Mouse (Mus musculus): ENCODE measurements around the gene Rap2b. TPM values are rescaled to one million over a fixed set of nuclear protein-coding genes. Genes with fewer than 3 reads are reported as not detected.

Rap2b gene
- polyA plus RNA-seq, 1 experiment from 2014 or later, result 7.3 TPM

DNA sequence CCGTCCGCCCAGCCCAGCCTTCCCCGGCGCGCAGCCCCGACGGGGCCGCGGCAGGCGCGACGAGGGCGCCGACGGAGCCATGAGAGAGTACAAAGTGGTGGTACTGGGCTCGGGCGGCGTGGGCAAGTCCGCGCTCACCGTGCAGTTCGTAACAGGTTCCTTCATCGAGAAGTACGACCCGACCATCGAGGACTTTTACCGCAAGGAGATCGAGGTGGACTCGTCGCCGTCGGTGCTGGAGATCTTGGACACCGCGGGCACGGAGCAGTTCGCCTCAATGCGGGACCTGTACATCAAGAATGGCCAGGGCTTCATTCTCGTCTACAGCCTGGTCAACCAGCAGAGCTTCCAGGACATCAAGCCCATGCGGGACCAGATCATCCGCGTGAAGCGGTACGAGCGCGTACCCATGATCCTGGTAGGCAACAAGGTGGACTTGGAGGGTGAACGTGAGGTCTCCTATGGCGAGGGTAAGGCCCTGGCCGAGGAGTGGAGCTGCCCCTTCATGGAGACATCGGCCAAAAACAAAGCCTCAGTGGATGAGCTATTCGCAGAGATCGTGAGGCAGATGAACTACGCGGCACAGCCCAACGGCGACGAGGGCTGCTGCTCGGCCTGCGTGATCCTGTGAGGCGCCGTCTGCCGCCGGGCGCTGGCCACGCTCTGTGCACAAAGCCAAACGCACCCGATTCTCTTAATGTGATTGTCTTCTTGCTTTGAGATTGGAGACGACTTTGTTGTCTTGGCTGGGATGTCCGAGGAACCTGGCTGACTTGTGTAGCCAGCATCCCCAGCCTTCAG, 3.7 kb downstream of the Rap2b start:
- peaks cover 16% of the 10 kb centered on the region for H3K4me1 ChIP-seq (ENCODE audit: control insufficient read depth, insufficient read depth, low read length)
- under 1% methylated on average over 68 of the region's 68 CpGs for WGBS
- H3K9me3 ChIP-seq (replicated peaks; ENCODE audit: control insufficient read depth, low read length), result no peaks in the 10 kb centered on the region
- peak overlapping the region; percentile 84 for H3K27ac ChIP-seq (ENCODE audit: low read length)
- peak overlapping the region; percentile 95 for H3K4me3 ChIP-seq (replicated peaks; ENCODE audit: low read length)
- H3K27me3 ChIP-seq (ENCODE audit: control insufficient read depth, insufficient read depth, low read length), result no peaks in the 10 kb centered on the region
- peak overlapping the region; percentile 95 for H3K4me2 ChIP-seq (ENCODE audit: low read depth, low read length)
- H3K36me3 ChIP-seq (ENCODE audit: control insufficient read depth, insufficient read depth, low read length), result no peaks in the 10 kb centered on the region
- no peak for ATAC-seq (ENCODE audit: insufficient read depth, low FRiP score)
- peak overlapping the region; percentile 92 for H3K9ac ChIP-seq (ENCODE audit: low read length)

DNA sequence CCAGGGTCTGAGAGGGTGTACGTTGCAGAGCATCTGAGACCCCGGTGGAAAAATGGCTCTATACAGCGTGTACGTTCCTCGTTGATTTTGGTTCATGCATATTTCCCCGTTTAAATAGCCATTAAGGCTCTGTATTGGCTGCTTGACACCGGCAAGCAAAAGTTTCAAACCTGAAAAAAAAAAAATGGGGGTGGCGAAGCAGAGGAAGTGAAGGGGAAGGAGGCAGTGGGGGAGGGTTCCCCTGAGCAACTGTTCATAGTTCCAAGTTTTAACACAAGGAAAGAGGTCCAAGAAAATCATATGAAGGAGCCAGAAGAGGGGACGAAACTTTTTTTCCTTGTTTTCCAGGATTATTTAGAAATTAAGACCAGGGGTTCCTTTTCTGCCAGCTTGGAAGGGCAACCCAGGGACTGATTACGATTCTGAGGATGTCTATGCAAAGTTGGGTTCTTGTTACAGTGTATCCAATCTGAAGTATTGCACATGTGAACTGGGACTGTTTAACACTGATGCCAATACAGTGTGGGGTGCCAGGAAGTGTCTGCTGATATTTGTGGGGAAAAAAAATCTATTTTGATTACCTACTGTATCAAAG, 4.4 kb downstream of the Rap2b start, which contains the start of gene B430305J03Rik:
TSS of gene B430305J03Rik (minus strand) at position 173 of the 595 bp plus-strand sequence.
- Histone ChIP-seq H3K4me2 (ENCODE audit: low read depth, low read length) (peak within 1 kb of the TSS; percentile 95), H3K36me3 (ENCODE audit: control insufficient read depth, insufficient read depth, low read length) (no peaks in the 10 kb centered on the region), H3K27ac (ENCODE audit: low read length) (peak within 1 kb of the TSS; percentile 84), H3K9me3 (replicated peaks; ENCODE audit: control insufficient read depth, low read length) (no peaks in the 10 kb centered on the region), H3K4me1 (ENCODE audit: control insufficient read depth, insufficient read depth, low read length) (peaks cover 16% of the 10 kb centered on the region), H3K4me3 (replicated peaks; ENCODE audit: low read length) (peak within 1 kb of the TSS; percentile 95), H3K27me3 (ENCODE audit: control insufficient read depth, insufficient read depth, low read length) (no peaks in the 10 kb centered on the region), H3K9ac (ENCODE audit: low read length) (peak within 1 kb of the TSS; percentile 92)
- ATAC-seq (ENCODE audit: insufficient read depth, low FRiP score), result no peak
- WGBS, result 4% methylated on average over 10 of the region's 10 CpGs

DNA sequence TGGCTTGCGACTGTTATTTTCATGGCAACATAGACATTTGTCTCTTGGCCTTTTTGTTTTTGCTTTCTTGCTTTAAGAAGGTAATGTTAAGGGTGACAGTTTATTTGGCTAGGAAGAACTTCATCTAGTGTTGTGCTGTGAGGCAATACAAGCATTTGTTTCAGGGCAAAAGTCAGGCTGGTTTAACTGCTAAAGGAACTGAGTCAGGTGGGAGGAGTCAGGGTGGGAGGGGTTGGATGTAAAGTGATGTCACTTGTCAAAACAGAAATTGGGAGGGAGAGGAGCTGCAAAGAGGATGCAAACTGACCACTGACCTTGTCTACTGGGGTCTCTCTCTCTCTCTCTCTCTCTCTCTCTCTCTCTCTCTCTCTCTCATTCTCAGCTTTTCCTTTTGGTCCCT, 7.0 kb downstream of the Rap2b start:
- ATAC-seq (ENCODE audit: insufficient read depth, low FRiP score), result no peak
- no peaks in the 10 kb centered on the region for H3K27me3 ChIP-seq (ENCODE audit: control insufficient read depth, insufficient read depth, low read length)
- WGBS, result 80% methylated on average over 1 of the region's 1 CpGs
- H3K4me1 ChIP-seq (ENCODE audit: control insufficient read depth, insufficient read depth, low read length), result peaks cover 16% of the 10 kb centered on the region
- no peaks in the 10 kb centered on the region for H3K9me3 ChIP-seq (replicated peaks; ENCODE audit: control insufficient read depth, low read length)
- no peak overlapping the region for H3K4me3 ChIP-seq (replicated peaks; ENCODE audit: low read length)
- H3K27ac ChIP-seq (ENCODE audit: low read length), result no peak overlapping the region
- H3K4me2 ChIP-seq (ENCODE audit: low read depth, low read length), result no peak overlapping the region
- no peak overlapping the region for H3K9ac ChIP-seq (ENCODE audit: low read length)
- no peaks in the 10 kb centered on the region for H3K36me3 ChIP-seq (ENCODE audit: control insufficient read depth, insufficient read depth, low read length)

DNA sequence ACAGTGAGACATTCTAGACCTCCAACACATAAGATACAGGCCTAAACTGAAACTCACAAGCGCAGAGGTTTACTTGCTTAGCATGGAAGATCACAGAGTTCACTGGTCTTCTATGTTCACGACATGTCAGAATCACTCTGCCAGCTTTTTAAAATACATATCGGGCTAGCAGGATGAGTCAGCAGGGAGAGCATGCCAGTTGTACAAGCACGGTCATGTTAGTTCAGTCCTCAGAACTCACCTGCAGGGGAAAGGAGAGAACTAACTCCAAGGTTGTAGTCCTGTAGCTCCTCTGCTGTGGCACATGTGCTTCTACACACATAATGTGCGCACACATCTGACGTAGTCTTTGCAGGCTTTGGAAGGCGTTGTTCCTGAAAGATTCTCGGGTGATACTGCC, 14.6 kb downstream of the Rap2b start:
- no peak overlapping the region for H3K9ac ChIP-seq (ENCODE audit: low read length)
- ATAC-seq (ENCODE audit: insufficient read depth, low FRiP score), result no peak
- H3K27ac ChIP-seq (ENCODE audit: low read length), result no peak overlapping the region
- H3K4me2 ChIP-seq (ENCODE audit: low read depth, low read length), result no peak overlapping the region
- WGBS, result 89% methylated on average over 8 of the region's 8 CpGs
- no peaks in the 10 kb centered on the region for H3K36me3 ChIP-seq (ENCODE audit: control insufficient read depth, insufficient read depth, low read length)
- no peaks in the 10 kb centered on the region for H3K27me3 ChIP-seq (ENCODE audit: control insufficient read depth, insufficient read depth, low read length)
- no peaks in the 10 kb centered on the region for H3K4me1 ChIP-seq (ENCODE audit: control insufficient read depth, insufficient read depth, low read length)
- H3K9me3 ChIP-seq (replicated peaks; ENCODE audit: control insufficient read depth, low read length), result no peaks in the 10 kb centered on the region
- H3K4me3 ChIP-seq (replicated peaks; ENCODE audit: low read length), result no peak overlapping the region

DNA sequence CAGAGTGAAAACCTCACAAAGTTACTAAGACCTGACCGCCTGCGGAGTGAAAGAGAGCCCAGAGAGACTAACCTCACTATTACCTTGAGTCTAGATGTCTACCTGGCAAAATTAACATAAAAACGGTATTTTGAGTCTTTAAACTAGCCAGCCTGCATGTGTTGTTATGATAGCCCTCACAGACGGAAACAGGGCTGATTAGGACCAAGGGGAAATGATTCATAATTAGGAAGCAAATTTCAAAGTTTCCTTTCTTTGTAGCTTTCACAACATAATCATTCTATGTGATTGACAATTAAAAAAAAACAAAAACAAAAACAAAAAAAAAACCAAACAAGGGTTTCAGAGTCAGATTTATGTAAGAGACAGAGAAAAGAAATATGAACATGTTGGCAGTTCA, 24.9 kb downstream of the Rap2b start:
- no peak overlapping the region for H3K9ac ChIP-seq (ENCODE audit: low read length)
- no peak overlapping the region for H3K4me3 ChIP-seq (replicated peaks; ENCODE audit: low read length)
- H3K27me3 ChIP-seq (ENCODE audit: control insufficient read depth, insufficient read depth, low read length), result no peaks in the 10 kb centered on the region
- WGBS, result 74% methylated on average over 4 of the region's 4 CpGs
- H3K36me3 ChIP-seq (ENCODE audit: control insufficient read depth, insufficient read depth, low read length), result no peaks in the 10 kb centered on the region
- H3K27ac ChIP-seq (ENCODE audit: low read length), result no peak overlapping the region
- no peaks in the 10 kb centered on the region for H3K4me1 ChIP-seq (ENCODE audit: control insufficient read depth, insufficient read depth, low read length)
- no peak for ATAC-seq (ENCODE audit: insufficient read depth, low FRiP score)
- H3K9me3 ChIP-seq (replicated peaks; ENCODE audit: control insufficient read depth, low read length), result no peaks in the 10 kb centered on the region
- no peak overlapping the region for H3K4me2 ChIP-seq (ENCODE audit: low read depth, low read length)

DNA sequence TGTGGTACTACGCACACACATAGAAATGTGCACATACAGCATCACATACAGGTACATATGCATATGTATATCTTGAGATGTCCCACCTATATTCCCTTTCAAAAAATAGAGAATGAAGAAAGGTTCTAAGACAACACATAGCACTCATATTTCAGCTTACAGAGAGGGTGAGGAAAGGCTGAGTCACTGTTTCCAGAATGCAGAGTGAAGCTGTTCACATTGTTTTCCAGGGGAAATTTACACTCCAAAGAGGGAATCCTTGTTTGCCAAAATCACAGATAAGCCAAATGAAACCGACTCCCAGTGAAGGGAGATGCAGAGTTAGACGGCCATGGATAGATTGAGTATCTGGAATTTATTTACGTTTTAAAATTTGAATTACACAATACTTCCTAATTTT, 30.1 kb downstream of the Rap2b start:
- no peak for ATAC-seq (ENCODE audit: insufficient read depth, low FRiP score)
- WGBS, result 57% methylated on average over 4 of the region's 4 CpGs
- H3K4me3 ChIP-seq (replicated peaks; ENCODE audit: low read length), result no peak overlapping the region

DNA sequence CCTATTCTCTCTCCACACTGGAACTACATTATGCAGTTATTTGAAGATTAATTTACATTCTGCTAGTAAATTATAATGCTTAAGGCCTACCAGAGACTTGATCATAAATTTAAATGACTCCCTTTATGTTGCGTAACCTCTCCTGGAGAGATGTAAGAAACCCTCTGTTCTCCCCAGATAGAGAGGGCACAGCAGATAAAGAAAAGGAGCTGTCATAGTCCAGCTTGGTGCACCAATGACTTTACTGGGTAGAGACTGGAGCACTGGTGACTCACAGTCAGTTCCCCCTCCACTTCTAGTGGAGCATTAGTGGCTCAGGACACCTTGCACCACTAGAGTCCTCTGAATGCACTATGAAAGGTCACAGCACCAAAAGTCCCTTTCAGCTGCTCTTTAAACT, 31.4 kb downstream of the Rap2b start:
- H3K27ac ChIP-seq (ENCODE audit: low read length), result no peak overlapping the region
- H3K36me3 ChIP-seq (ENCODE audit: control insufficient read depth, insufficient read depth, low read length), result no peaks in the 10 kb centered on the region
- H3K4me1 ChIP-seq (ENCODE audit: control insufficient read depth, insufficient read depth, low read length), result no peaks in the 10 kb centered on the region
- ATAC-seq (ENCODE audit: insufficient read depth, low FRiP score), result no peak
- H3K9me3 ChIP-seq (replicated peaks; ENCODE audit: control insufficient read depth, low read length), result no peaks in the 10 kb centered on the region
- no peak overlapping the region for H3K4me3 ChIP-seq (replicated peaks; ENCODE audit: low read length)
- no peaks in the 10 kb centered on the region for H3K27me3 ChIP-seq (ENCODE audit: control insufficient read depth, insufficient read depth, low read length)
- H3K9ac ChIP-seq (ENCODE audit: low read length), result no peak overlapping the region
- 85% methylated on average over 1 of the region's 1 CpGs for WGBS
- H3K4me2 ChIP-seq (ENCODE audit: low read depth, low read length), result no peak overlapping the region

More for the DNA sequence above, 30.1 kb downstream of the Rap2b start:
- H3K9me3 ChIP-seq (replicated peaks; ENCODE audit: control insufficient read depth, low read length), result no peaks in the 10 kb centered on the region
- H3K4me2 ChIP-seq (ENCODE audit: low read depth, low read length), result no peak overlapping the region
- H3K27me3 ChIP-seq (ENCODE audit: control insufficient read depth, insufficient read depth, low read length), result no peaks in the 10 kb centered on the region
- no peaks in the 10 kb centered on the region for H3K36me3 ChIP-seq (ENCODE audit: control insufficient read depth, insufficient read depth, low read length)
- H3K4me1 ChIP-seq (ENCODE audit: control insufficient read depth, insufficient read depth, low read length), result no peaks in the 10 kb centered on the region
- H3K27ac ChIP-seq (ENCODE audit: low read length), result no peak overlapping the region
- no peak overlapping the region for H3K9ac ChIP-seq (ENCODE audit: low read length)

DNA sequence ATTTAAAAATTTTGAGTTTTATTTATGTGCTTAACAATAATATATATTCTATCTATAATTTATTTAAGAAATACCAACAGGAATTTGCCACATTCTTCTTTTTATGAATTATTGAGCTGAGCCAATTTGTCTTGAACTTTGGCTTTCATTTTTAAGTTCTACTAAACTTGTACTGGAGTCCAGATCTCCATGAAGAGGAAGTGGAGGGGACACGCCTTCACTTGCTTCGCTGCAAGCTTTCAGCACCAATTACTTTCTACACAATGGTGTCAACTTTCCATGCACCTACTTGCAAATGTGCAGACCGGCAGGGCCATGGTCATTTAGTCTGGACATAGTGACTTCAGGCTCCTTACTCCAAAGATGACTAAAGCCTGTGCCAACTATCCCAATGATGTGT, 32.1 kb downstream of the Rap2b start:
- no peaks in the 10 kb centered on the region for H3K27me3 ChIP-seq (ENCODE audit: control insufficient read depth, insufficient read depth, low read length)
- H3K9ac ChIP-seq (ENCODE audit: low read length), result no peak overlapping the region
- no peak overlapping the region for H3K4me3 ChIP-seq (replicated peaks; ENCODE audit: low read length)
- H3K27ac ChIP-seq (ENCODE audit: low read length), result no peak overlapping the region
- no peaks in the 10 kb centered on the region for H3K9me3 ChIP-seq (replicated peaks; ENCODE audit: control insufficient read depth, low read length)
- ATAC-seq (ENCODE audit: insufficient read depth, low FRiP score), result no peak
- no peak overlapping the region for H3K4me2 ChIP-seq (ENCODE audit: low read depth, low read length)
- WGBS, result 63% methylated on average over 3 of the region's 3 CpGs
- no peaks in the 10 kb centered on the region for H3K36me3 ChIP-seq (ENCODE audit: control insufficient read depth, insufficient read depth, low read length)
- H3K4me1 ChIP-seq (ENCODE audit: control insufficient read depth, insufficient read depth, low read length), result no peaks in the 10 kb centered on the region

DNA sequence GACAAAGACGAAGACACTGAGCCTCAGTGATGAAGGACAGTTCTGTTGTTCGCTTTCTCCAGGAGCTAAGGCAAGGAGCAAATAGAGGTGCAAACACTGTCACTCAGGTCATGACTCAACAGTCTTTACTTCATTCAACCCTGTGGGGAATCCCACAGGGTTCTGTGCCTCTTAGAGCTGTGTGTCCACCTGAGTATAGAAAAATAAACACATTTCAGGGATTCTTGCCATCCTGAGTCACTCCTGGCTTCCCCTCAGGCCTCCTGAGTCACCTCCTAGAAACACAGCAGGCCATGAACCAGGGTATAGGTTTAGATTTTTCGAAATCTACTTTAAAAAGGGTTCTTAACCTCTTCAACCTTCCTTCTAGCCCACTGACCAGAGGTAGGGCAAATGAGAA, 33.9 kb downstream of the Rap2b start:
- Histone ChIP-seq H3K27me3 (ENCODE audit: control insufficient read depth, insufficient read depth, low read length) (no peaks in the 10 kb centered on the region), H3K4me3 (replicated peaks; ENCODE audit: low read length) (no peak overlapping the region), H3K4me1 (ENCODE audit: control insufficient read depth, insufficient read depth, low read length) (no peaks in the 10 kb centered on the region), H3K9me3 (replicated peaks; ENCODE audit: control insufficient read depth, low read length) (no peaks in the 10 kb centered on the region), H3K9ac (ENCODE audit: low read length) (no peak overlapping the region), H3K36me3 (ENCODE audit: control insufficient read depth, insufficient read depth, low read length) (no peaks in the 10 kb centered on the region), H3K4me2 (ENCODE audit: low read depth, low read length) (no peak overlapping the region), H3K27ac (ENCODE audit: low read length) (no peak overlapping the region)
- no peak for ATAC-seq (ENCODE audit: insufficient read depth, low FRiP score)
- 81% methylated on average over 3 of the region's 3 CpGs for WGBS

All from stomach, embryonic 16.5 days (tissue).